Mouse (Mus musculus): Measurements from ENCODE around the gene Nedd4. TPM values are rescaled to one million over a fixed set of nuclear protein-coding genes. Genes with fewer than 3 reads are reported as not detected.

The Nedd4 gene
- polyA plus RNA-seq, 1 experiment from 2014 or later: 195 TPM

- DNase-seq (ENCODE audit: low spot score) (no peak), ATAC-seq (ENCODE audit: low FRiP score, low TSS enrichment) (no peak)
- Histone ChIP-seq H3K4me2 (replicated peaks; ENCODE audit: low read depth) (no peak overlapping the region), H3K27ac (replicated peaks) (no peak overlapping the region), H3K4me3 (ENCODE audit: low read depth, low read length) (no peak overlapping the region), H3K4me1 (replicated peaks; ENCODE audit: control insufficient read depth, insufficient read depth) (no peaks in the 10 kb centered on the region), H3K27me3 (ENCODE audit: control insufficient read depth, insufficient read depth, low read length) (no peaks in the 10 kb centered on the region), H3K9ac (ENCODE audit: low read length) (no peak overlapping the region), H3K9me3 (ENCODE audit: control insufficient read depth, low read length) (no peaks in the 10 kb centered on the region), H3K36me3 (ENCODE audit: control insufficient read depth, insufficient read depth, low read length) (peaks cover 33% of the 10 kb centered on the region)
- 81% methylated on average over 7 of the region's 7 CpGs for WGBS
- TF ChIP-seq CTCF (IDR thresholded peaks at IDR 0.05; ENCODE audit: low read depth) (no peak), EP300 (optimal IDR thresholded peaks at IDR 0.05) (no peak)
Measured at GRCm38 (mm10) chr9:72716200-72716599, 54.1 kb downstream of the Nedd4 start.

- H3K4me1 ChIP-seq (replicated peaks; ENCODE audit: control insufficient read depth, insufficient read depth): no peaks in the 10 kb centered on the region
- WGBS: 92% methylated on average over 4 of the region's 4 CpGs
- H3K9me3 ChIP-seq (ENCODE audit: control insufficient read depth, low read length): no peaks in the 10 kb centered on the region
- TF ChIP-seq CTCF (IDR thresholded peaks at IDR 0.05; ENCODE audit: low read depth) (no peak), EP300 (optimal IDR thresholded peaks at IDR 0.05) (no peak)
- no peak overlapping the region for H3K4me2 ChIP-seq (replicated peaks; ENCODE audit: low read depth)
- H3K36me3 ChIP-seq (ENCODE audit: control insufficient read depth, insufficient read depth, low read length): peaks cover 45% of the 10 kb centered on the region
- H3K27me3 ChIP-seq (ENCODE audit: control insufficient read depth, insufficient read depth, low read length): no peaks in the 10 kb centered on the region
- DNase-seq (ENCODE audit: low spot score): no peak
- no peak for ATAC-seq (ENCODE audit: low FRiP score, low TSS enrichment)
- H3K27ac ChIP-seq (replicated peaks): no peak overlapping the region
- H3K4me3 ChIP-seq (ENCODE audit: low read depth, low read length): no peak overlapping the region
- H3K9ac ChIP-seq (ENCODE audit: low read length): no peak overlapping the region
Measured at GRCm38 (mm10) chr9:72719143-72719542, 57.0 kb downstream of the Nedd4 start.

- H3K4me3 ChIP-seq (ENCODE audit: low read depth, low read length): no peak overlapping the region
- peaks cover 52% of the 10 kb centered on the region for H3K36me3 ChIP-seq (ENCODE audit: control insufficient read depth, insufficient read depth, low read length)
- no peak for TF ChIP-seq CTCF (IDR thresholded peaks at IDR 0.05; ENCODE audit: low read depth)
- TF ChIP-seq EP300 (optimal IDR thresholded peaks at IDR 0.05): no peak
- WGBS: 82% methylated on average over 14 of the region's 14 CpGs
- ATAC-seq (ENCODE audit: low FRiP score, low TSS enrichment) (0 out of 2 replicates have a peak, but pooled peaks have one; percentile 12), DNase-seq (ENCODE audit: low spot score) (no peak)
- H3K9me3 ChIP-seq (ENCODE audit: control insufficient read depth, low read length): no peaks in the 10 kb centered on the region
- no peak overlapping the region for H3K27ac ChIP-seq (replicated peaks)
- no peaks in the 10 kb centered on the region for H3K4me1 ChIP-seq (replicated peaks; ENCODE audit: control insufficient read depth, insufficient read depth)
- no peaks in the 10 kb centered on the region for H3K27me3 ChIP-seq (ENCODE audit: control insufficient read depth, insufficient read depth, low read length)
- no peak overlapping the region for H3K4me2 ChIP-seq (replicated peaks; ENCODE audit: low read depth)
- no peak overlapping the region for H3K9ac ChIP-seq (ENCODE audit: low read length)
Measured at GRCm38 (mm10) chr9:72721221-72721620, 59.1 kb downstream of the Nedd4 start.

GRCm38 (mm10) chr9:72722622-72723021 lies 60.5 kb downstream of the Nedd4 start:
- 88% methylated on average over 3 of the region's 3 CpGs for WGBS
- Histone ChIP-seq H3K9me3 (ENCODE audit: control insufficient read depth, low read length) (no peaks in the 10 kb centered on the region), H3K36me3 (ENCODE audit: control insufficient read depth, insufficient read depth, low read length) (peaks cover 58% of the 10 kb centered on the region), H3K4me1 (replicated peaks; ENCODE audit: control insufficient read depth, insufficient read depth) (no peaks in the 10 kb centered on the region), H3K4me3 (ENCODE audit: low read depth, low read length) (no peak overlapping the region), H3K9ac (ENCODE audit: low read length) (no peak overlapping the region), H3K27me3 (ENCODE audit: control insufficient read depth, insufficient read depth, low read length) (no peaks in the 10 kb centered on the region), H3K27ac (replicated peaks) (no peak overlapping the region), H3K4me2 (replicated peaks; ENCODE audit: low read depth) (no peak overlapping the region)
- DNase-seq (ENCODE audit: low spot score) (no peak), ATAC-seq (ENCODE audit: low FRiP score, low TSS enrichment) (no peak)
- TF ChIP-seq EP300 (optimal IDR thresholded peaks at IDR 0.05): no peak
- no peak for TF ChIP-seq CTCF (IDR thresholded peaks at IDR 0.05; ENCODE audit: low read depth)

- TF ChIP-seq CTCF (IDR thresholded peaks at IDR 0.05; ENCODE audit: low read depth) (no peak), EP300 (optimal IDR thresholded peaks at IDR 0.05) (no peak)
- WGBS: 33% methylated on average over 8 of the region's 8 CpGs
Measured at GRCm38 (mm10) chr9:72724491-72725221, 62.5 kb downstream of the Nedd4 start.

GRCm38 (mm10) chr9:72733966-72734365 lies 71.8 kb downstream of the Nedd4 start:
- no peak overlapping the region for H3K9ac ChIP-seq (ENCODE audit: low read length)
- no peak overlapping the region for H3K27ac ChIP-seq (replicated peaks)
- no peak overlapping the region for H3K4me3 ChIP-seq (ENCODE audit: low read depth, low read length)
- no peaks in the 10 kb centered on the region for H3K4me1 ChIP-seq (replicated peaks; ENCODE audit: control insufficient read depth, insufficient read depth)
- TF ChIP-seq CTCF (IDR thresholded peaks at IDR 0.05; ENCODE audit: low read depth) (peak; percentile 85), EP300 (optimal IDR thresholded peaks at IDR 0.05) (no peak)
- no peak overlapping the region for H3K4me2 ChIP-seq (replicated peaks; ENCODE audit: low read depth)
- 39% methylated on average over 3 of the region's 3 CpGs for WGBS
- ATAC-seq (ENCODE audit: low FRiP score, low TSS enrichment) (no peak), DNase-seq (ENCODE audit: low spot score) (peak; percentile 64)
- H3K9me3 ChIP-seq (ENCODE audit: control insufficient read depth, low read length): no peaks in the 10 kb centered on the region
- H3K27me3 ChIP-seq (ENCODE audit: control insufficient read depth, insufficient read depth, low read length): no peaks in the 10 kb centered on the region
- H3K36me3 ChIP-seq (ENCODE audit: control insufficient read depth, insufficient read depth, low read length): peaks cover 49% of the 10 kb centered on the region

More at GRCm38 (mm10) chr9:72724491-72725221, 62.5 kb downstream of the Nedd4 start:
- DNase-seq (ENCODE audit: low spot score) (no peak), ATAC-seq (ENCODE audit: low FRiP score, low TSS enrichment) (no peak)
- Histone ChIP-seq H3K4me2 (replicated peaks; ENCODE audit: low read depth) (no peak overlapping the region), H3K27ac (replicated peaks) (no peak overlapping the region), H3K27me3 (ENCODE audit: control insufficient read depth, insufficient read depth, low read length) (no peaks in the 10 kb centered on the region), H3K4me3 (ENCODE audit: low read depth, low read length) (no peak overlapping the region), H3K4me1 (replicated peaks; ENCODE audit: control insufficient read depth, insufficient read depth) (no peaks in the 10 kb centered on the region), H3K9ac (ENCODE audit: low read length) (no peak overlapping the region), H3K36me3 (ENCODE audit: control insufficient read depth, insufficient read depth, low read length) (peaks cover 50% of the 10 kb centered on the region), H3K9me3 (ENCODE audit: control insufficient read depth, low read length) (no peaks in the 10 kb centered on the region)
